Mouse (Mus musculus): ENCODE results near the gene Zc3h10. TPM values are rescaled to one million over a fixed set of nuclear protein-coding genes. Genes with fewer than 3 reads are reported as not detected.

Gene Zc3h10
- polyA plus RNA-seq, 1 experiment from 2014 or later, result 15.3 TPM

DNA sequence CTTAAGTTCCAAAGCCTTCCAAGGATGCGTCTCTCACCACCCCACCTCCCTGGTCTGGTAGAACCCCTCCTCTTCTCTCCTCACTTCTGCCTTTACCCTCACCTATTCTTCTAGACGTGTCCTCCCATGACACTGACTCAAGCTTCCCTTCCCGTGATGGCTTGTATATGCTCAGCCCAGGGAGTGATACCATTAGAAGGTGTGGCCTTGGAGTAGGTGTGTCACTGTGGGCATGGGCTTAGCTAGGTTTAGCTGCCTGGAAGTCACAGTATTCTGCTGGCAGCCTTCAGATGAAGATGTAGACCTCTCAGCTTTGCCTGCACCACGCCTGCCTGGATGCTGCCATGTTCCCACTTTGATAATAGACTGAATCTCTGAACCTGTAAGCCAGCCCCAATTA, 32.5 kb downstream of the Zc3h10 start:
- Histone ChIP-seq H3K4me3 (ENCODE audit: low read depth, low read length) (no peak overlapping the region), H3K27me3 (replicated peaks; ENCODE audit: insufficient read depth, low read length) (no peaks in the 10 kb centered on the region), H3K27ac (ENCODE audit: low read length) (no peak overlapping the region), H3K36me3 (ENCODE audit: insufficient read depth, low read length) (peaks cover 52% of the 10 kb centered on the region), H3K9ac (replicated peaks; ENCODE audit: low read depth) (no peak overlapping the region), H3K4me1 (ENCODE audit: insufficient read depth, low read depth, low read length) (no peaks in the 10 kb centered on the region), H3K4me2 (replicated peaks; ENCODE audit: low read depth, low read length) (no peak overlapping the region), H3K9me3 (ENCODE audit: low read length) (no peaks in the 10 kb centered on the region)
- DNase-seq (ENCODE audit: low spot score) (no peak), ATAC-seq (no peak)
- WGBS, result 84% methylated on average over 4 of the region's 4 CpGs
- TF ChIP-seq CTCF (IDR thresholded peaks at IDR 0.05), result no peak
- TF ChIP-seq EP300 (IDR thresholded peaks at IDR 0.05), result no peak

DNA sequence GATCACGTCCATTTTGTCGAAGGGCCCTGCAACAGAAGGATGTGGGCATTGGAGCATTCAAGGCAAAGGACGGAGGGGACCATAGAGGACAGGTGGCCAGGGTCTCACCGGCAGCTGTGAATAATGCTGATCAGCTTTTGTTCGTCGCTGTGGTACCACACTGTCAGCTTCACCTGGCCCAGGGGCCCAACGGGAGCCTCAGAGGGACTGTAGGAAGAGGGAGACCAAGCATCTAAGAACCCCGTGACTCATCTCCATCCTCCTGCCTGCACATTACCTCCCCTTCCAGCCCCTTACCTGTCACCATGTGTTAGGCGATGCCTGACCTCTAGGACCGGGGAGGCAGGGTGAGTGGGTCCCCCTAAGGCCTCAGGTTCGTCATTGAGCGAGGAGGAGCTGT, 35.8 kb downstream of the Zc3h10 start:
- peaks cover 45% of the 10 kb centered on the region for H3K36me3 ChIP-seq (ENCODE audit: insufficient read depth, low read length)
- WGBS, result 82% methylated on average over 12 of the region's 12 CpGs
- ATAC-seq, result no peak

DNA sequence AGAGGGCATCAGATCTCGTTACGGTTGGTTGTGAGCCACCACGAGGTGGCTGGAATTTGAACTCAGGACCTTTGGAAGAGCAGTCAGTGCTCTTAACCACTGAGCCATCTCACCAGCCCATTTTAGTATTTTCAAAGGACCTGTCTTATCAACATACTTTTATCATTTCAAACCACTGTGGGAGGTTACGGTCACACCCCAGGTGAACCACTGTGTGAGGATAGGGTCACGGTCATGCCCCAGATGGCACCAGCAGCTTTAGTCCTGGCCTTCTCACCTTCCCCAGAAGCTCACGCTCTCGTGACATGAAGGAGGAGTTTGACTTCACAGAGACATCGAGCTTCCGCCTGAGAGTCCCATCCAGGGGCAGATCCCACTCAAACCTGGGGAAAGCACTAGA, 36.4 kb downstream of the Zc3h10 start:
- no peak overlapping the region for H3K27ac ChIP-seq (ENCODE audit: low read length)
- no peak overlapping the region for H3K9ac ChIP-seq (replicated peaks; ENCODE audit: low read depth)
- no peak for TF ChIP-seq CTCF (IDR thresholded peaks at IDR 0.05)
- TF ChIP-seq EP300 (IDR thresholded peaks at IDR 0.05), result no peak
- no peak overlapping the region for H3K4me3 ChIP-seq (ENCODE audit: low read depth, low read length)
- H3K4me2 ChIP-seq (replicated peaks; ENCODE audit: low read depth, low read length), result no peak overlapping the region
- DNase-seq (ENCODE audit: low spot score) (no peak), ATAC-seq (no peak)
- H3K9me3 ChIP-seq (ENCODE audit: low read length), result no peaks in the 10 kb centered on the region
- peaks cover 43% of the 10 kb centered on the region for H3K36me3 ChIP-seq (ENCODE audit: insufficient read depth, low read length)
- no peaks in the 10 kb centered on the region for H3K27me3 ChIP-seq (replicated peaks; ENCODE audit: insufficient read depth, low read length)
- 0 out of 2 replicates have a peak, but pooled peaks cover 3% of the 10 kb centered on the region for H3K4me1 ChIP-seq (ENCODE audit: insufficient read depth, low read depth, low read length)
- WGBS, result 86% methylated on average over 9 of the region's 9 CpGs

More for the DNA sequence above, 35.8 kb downstream of the Zc3h10 start:
- 0 out of 2 replicates have a peak, but pooled peaks cover 3% of the 10 kb centered on the region for H3K4me1 ChIP-seq (ENCODE audit: insufficient read depth, low read depth, low read length)
- no peak for DNase-seq (ENCODE audit: low spot score)
- TF ChIP-seq EP300 (IDR thresholded peaks at IDR 0.05), result no peak
- TF ChIP-seq CTCF (IDR thresholded peaks at IDR 0.05), result no peak
- no peaks in the 10 kb centered on the region for H3K27me3 ChIP-seq (replicated peaks; ENCODE audit: insufficient read depth, low read length)
- no peak overlapping the region for H3K27ac ChIP-seq (ENCODE audit: low read length)
- no peak overlapping the region for H3K4me3 ChIP-seq (ENCODE audit: low read depth, low read length)
- no peak overlapping the region for H3K9ac ChIP-seq (replicated peaks; ENCODE audit: low read depth)
- H3K9me3 ChIP-seq (ENCODE audit: low read length), result no peaks in the 10 kb centered on the region
- H3K4me2 ChIP-seq (replicated peaks; ENCODE audit: low read depth, low read length), result no peak overlapping the region

DNA sequence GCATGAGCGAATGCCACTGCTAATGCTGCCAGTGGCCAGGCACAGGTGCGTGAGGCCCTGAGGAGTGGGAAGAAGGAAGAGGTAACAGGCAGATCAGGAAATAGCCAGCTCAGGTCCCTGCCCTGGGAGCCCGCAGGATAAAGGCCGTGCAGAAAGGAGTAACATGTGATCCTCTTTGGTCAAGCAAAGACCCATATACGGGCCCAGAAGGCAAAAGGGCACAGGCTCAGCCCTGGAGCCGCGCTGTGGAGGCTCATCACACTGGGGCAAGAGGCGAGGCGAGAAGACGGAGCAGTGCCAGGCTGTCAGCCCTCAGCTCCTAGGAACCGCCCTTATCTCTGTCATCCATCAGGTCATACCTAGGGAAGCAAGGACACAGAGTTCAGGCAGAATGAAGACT, 37.3 kb downstream of the Zc3h10 start:
- no peaks in the 10 kb centered on the region for H3K9me3 ChIP-seq (ENCODE audit: low read length)
- WGBS, result 74% methylated on average over 11 of the region's 11 CpGs
- no peak for ATAC-seq

DNA sequence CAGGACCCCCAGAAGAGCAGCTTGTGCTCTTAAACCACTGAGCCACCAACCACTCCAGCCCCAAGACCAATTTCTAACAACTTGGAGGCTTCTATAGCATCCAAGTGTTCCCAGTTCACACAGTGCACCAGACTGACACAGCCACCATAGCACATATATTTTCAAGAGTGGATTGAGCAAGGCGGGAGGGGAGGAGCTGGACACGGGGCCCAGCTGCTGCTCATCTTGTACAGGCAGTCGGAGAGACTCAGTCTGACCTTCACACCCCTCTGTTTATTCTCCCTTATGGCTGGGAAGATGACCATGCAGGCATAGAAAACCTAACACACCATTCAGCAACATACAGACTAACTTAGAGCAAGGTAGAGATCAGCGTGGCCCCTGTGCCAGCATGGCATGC, 37.7 kb downstream of the Zc3h10 start:
- no peaks in the 10 kb centered on the region for H3K9me3 ChIP-seq (ENCODE audit: low read length)
- peak; percentile 85 for ATAC-seq
- H3K4me2 ChIP-seq (replicated peaks; ENCODE audit: low read depth, low read length), result no peak overlapping the region
- H3K9ac ChIP-seq (replicated peaks; ENCODE audit: low read depth), result no peak overlapping the region
- no peak overlapping the region for H3K27ac ChIP-seq (ENCODE audit: low read length)
- no peak for TF ChIP-seq EP300 (IDR thresholded peaks at IDR 0.05)
- no peak for TF ChIP-seq CTCF (IDR thresholded peaks at IDR 0.05)
- H3K36me3 ChIP-seq (ENCODE audit: insufficient read depth, low read length), result peaks cover 29% of the 10 kb centered on the region
- peak; percentile 83 for DNase-seq (ENCODE audit: low spot score)
- H3K4me3 ChIP-seq (ENCODE audit: low read depth, low read length), result no peak overlapping the region
- no peaks in the 10 kb centered on the region for H3K27me3 ChIP-seq (replicated peaks; ENCODE audit: insufficient read depth, low read length)
- 56% methylated on average over 4 of the region's 4 CpGs for WGBS
- H3K4me1 ChIP-seq (ENCODE audit: insufficient read depth, low read depth, low read length), result 0 out of 2 replicates have a peak, but pooled peaks cover 3% of the 10 kb centered on the region

More for the DNA sequence above, 37.3 kb downstream of the Zc3h10 start:
- H3K36me3 ChIP-seq (ENCODE audit: insufficient read depth, low read length), result peaks cover 34% of the 10 kb centered on the region
- no peak overlapping the region for H3K27ac ChIP-seq (ENCODE audit: low read length)
- no peak overlapping the region for H3K4me3 ChIP-seq (ENCODE audit: low read depth, low read length)
- H3K27me3 ChIP-seq (replicated peaks; ENCODE audit: insufficient read depth, low read length), result no peaks in the 10 kb centered on the region
- 0 out of 2 replicates have a peak, but pooled peaks cover 3% of the 10 kb centered on the region for H3K4me1 ChIP-seq (ENCODE audit: insufficient read depth, low read depth, low read length)
- H3K4me2 ChIP-seq (replicated peaks; ENCODE audit: low read depth, low read length), result no peak overlapping the region
- no peak for TF ChIP-seq CTCF (IDR thresholded peaks at IDR 0.05)
- TF ChIP-seq EP300 (IDR thresholded peaks at IDR 0.05), result no peak
- H3K9ac ChIP-seq (replicated peaks; ENCODE audit: low read depth), result no peak overlapping the region; the same call in 1 of the 2 replicates
- DNase-seq (ENCODE audit: low spot score), result no peak

DNA sequence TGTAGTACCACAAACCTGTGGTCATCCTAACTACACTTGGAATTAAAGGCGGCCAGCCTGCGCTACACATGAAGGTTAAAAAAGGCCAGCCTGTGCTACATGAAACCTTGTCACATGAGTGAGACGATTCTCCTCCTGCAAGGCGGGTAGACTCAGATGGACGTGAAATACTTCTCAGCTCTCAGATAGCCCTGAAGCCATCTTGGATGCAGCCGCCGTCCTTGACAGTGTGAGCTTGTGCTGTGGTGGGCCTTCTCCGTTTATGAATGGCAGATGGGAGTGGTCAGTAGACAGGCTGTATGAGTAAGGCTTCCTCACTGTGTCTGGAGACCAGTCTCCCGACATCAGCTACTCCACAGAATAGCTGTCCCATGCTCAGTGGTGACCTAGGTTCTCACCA, 38.4 kb downstream of the Zc3h10 start:
- no peak overlapping the region for H3K4me2 ChIP-seq (replicated peaks; ENCODE audit: low read depth, low read length)
- peak overlapping the region; percentile 39; the same call in 1 of the 2 replicates for H3K27ac ChIP-seq (ENCODE audit: low read length)
- no peak overlapping the region for H3K4me3 ChIP-seq (ENCODE audit: low read depth, low read length)
- no peaks in the 10 kb centered on the region for H3K9me3 ChIP-seq (ENCODE audit: low read length)
- peaks cover 28% of the 10 kb centered on the region for H3K36me3 ChIP-seq (ENCODE audit: insufficient read depth, low read length)
- H3K27me3 ChIP-seq (replicated peaks; ENCODE audit: insufficient read depth, low read length), result no peaks in the 10 kb centered on the region
- no peak for DNase-seq (ENCODE audit: low spot score)
- 84% methylated on average over 9 of the region's 9 CpGs for WGBS
- no peak for ATAC-seq
- TF ChIP-seq CTCF (IDR thresholded peaks at IDR 0.05) (no peak), EP300 (IDR thresholded peaks at IDR 0.05) (no peak)
- H3K4me1 ChIP-seq (ENCODE audit: insufficient read depth, low read depth, low read length), result 0 out of 2 replicates have a peak, but pooled peaks cover 3% of the 10 kb centered on the region
- no peak overlapping the region for H3K9ac ChIP-seq (replicated peaks; ENCODE audit: low read depth)

Data from lung, postnatal 0 days (tissue).